Mouse (Mus musculus): Measurements from ENCODE around the gene Ctnnal1. TPM values are rescaled to one million over a fixed set of nuclear protein-coding genes. Genes with fewer than 3 reads are reported as not detected.
A peak's percentile ranks its signal among the peaks of the same experiment; 100 is the strongest.
"Not testable (repeated sequence)": the region's sequence is repeated elsewhere in the genome, so short reads cannot be mapped to it uniquely, and the experiment has no call there.

Ctnnal1 gene
- total RNA-seq (2021) = 10 to 100 TPM; 17.0 to 18.6 TPM
- long read RNA-seq, experiment 1, transcript Ctnnal1-201 (19 exons, 3,664 nt) = major isoform, 19 of 26 reads
- long read RNA-seq, experiment 1, partial matches to known transcripts = 6 of 26 reads
- long read RNA-seq, experiment 1, other reads (novel, unspliced or antisense) = 1 of 26 reads
- long read RNA-seq, experiment 2, transcript Ctnnal1-201 (19 exons, 3,664 nt) = major isoform, 11 of 17 reads
- long read RNA-seq, experiment 2, partial matches to known transcripts = 2 of 17 reads
- long read RNA-seq, experiment 2, other reads (novel, unspliced or antisense) = 3 of 17 reads

DNA sequence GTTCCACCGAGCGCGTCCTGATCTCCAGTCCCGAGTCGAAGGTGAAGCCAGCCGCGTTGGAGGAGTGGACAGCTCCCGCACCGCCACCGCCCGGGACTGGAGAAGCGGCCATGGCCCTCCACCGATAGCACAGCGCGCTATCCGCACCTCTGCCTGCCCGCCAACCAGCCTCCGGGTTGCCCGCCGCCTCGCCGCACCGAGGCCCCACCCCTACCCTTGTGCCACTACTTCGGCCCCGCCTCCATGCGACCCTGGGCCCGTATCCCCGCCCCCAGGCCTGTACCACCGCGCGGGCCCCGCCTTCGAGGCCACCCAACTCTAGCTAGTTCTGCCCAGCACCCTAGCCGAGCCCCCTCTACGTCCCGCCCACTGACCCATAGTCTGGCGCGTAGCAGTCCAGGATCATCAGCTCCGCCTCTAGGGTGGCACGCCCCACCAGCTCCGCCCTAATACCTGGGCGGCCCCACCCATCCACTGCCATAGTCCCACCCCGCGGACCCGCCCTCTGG, at the start of gene Ctnnal1:
Gene Ctnnal1, minus strand, starts transcription at position 186 of the 509 bp plus-strand sequence.
- DNase-seq = peak; percentile 95

DNA sequence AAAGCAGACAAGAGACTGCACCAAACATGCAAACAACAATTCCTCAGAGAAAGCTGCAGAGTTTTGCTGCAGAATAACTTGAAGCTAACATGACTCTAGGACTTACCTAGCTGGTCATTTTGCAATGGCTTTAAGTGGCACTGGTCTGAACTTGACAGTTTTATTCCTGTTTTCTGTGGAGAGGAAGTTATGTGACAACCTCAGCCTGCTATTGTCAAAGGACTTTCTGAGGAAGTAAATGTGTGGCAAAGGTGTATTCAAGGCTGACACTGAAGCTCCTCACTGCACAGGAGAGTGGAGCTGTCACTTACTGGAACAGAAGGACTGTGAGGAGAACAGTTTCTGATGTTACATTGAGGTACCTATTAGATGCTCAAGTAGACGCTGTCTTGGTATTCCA, 49.8 kb upstream of the Ctnnal1 start:
- DNase-seq = no peak

DNA sequence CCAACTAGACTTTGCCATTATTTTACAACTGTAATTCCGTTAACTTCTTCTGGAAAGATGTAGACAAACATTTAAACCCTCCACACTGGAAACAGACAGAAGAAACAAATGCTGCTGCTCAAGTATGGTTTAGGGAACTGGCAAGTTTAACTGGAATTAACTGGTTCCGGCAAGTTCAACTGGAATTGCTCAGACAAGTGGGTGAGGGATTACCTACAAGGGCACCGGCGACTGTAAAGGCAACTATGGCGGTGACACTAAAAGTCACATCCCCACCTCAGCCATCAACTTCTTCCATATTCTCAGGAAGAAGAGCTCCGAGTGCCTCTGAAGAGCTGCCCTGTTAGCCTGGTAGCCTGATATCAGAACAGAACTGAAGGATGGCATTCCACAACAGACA, 49.4 kb upstream of the Ctnnal1 start:
- DNase-seq = no peak

DNA sequence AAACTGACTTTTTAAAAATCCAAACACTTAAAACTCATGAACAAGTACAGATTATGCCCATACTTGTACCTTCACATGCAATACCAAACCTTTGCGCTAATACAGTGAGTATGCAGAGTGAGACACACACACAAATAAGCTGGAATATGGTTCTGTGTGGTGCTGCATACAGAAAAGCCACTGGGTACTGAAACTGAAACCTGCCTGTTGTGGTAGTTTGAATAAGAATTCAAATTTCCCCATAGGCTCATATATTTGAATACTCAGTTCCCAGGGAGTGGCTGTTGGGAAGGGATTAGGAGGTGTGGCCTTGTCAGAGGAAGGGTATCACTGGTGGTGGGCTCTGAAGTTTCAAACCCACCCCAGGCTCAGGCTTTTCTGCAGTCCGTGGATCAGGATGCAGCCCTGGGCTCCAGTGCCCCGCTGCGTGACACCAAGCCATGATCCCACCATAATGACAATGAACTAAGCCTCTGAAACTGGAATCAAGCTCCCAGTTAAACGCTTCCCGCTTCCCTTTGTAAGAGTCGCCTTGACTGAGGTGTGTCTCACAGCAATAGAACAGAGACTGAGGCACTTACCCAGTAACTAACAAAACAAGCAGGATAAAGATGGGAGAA, 47.5 kb upstream of the Ctnnal1 start:
- no peak for DNase-seq

DNA sequence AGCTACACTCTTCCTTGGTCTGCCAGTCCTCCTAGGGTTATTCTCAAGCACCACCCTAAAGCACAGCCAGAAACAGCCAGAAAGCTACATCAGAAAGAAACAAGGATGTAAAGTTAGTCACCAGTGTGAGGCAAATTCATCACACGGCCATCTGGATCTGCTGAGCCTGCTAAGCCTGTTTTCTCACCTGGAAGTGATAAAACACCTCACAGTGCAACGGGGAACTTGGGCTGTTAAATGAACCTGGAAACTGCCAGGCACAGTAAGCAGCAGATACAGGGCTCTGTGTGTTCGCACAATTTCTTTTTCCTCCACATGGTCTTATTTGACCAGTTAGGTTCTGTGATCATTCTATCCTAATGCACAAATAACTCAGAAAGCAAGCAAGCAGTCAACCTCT, 44.6 kb upstream of the Ctnnal1 start:
- no peak for DNase-seq

DNA sequence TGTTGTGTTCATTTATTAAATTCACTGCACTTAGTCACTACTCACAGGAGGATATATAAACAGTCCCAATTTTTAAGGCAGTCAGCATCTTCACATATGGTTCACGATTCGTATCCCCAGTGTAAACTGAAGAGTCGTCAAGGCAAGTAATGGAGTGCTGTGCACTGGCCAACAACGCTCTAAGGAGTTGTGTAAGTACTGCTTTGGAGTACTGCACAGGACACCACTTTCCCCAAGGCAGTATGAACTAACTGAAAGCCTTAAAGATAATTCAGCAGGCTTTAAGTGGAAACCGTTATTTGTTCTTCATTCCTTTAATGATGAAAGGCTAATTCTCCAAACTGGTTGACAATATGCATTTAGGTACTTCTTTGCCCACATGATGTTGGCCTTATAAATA, 42.7 kb upstream of the Ctnnal1 start:
- no peak for DNase-seq

DNA sequence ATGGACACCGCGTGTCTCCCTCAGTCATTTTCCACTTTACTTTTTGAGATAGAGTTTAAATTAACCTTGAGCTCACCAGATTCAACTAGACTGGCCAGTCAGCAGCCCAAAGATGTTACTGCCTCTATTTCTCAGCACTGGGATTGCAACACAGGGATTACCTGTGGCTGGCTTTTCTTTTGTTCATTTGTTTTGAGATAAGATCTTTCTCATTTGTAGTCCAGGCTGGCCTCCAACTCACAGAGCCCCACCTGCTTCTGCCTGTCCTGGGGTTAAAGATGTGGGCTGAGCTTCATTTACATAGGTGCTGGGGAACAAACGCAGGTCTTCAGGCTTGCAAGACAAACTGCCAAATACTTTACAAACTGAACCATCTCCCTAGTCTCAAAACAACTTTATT, 41.9 kb upstream of the Ctnnal1 start:
- no peak for DNase-seq

DNA sequence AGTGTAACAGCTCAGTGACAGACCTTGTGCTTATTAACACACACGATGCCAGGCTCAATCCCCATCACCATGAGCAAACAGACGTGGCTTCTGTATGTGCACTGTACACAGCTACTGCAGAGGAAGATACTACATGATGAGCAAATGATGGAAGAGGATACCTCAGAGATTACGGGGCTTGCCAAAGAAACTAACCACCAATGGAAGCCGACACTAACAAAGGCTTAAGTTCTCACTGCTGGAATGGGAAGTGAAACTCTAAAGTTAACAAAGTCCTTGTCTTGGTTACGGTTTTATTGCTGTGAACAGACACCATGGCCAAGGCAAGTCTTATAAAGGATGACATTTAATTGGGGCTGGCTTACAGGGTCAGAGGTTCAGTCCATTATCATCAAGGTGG, 40.5 kb upstream of the Ctnnal1 start:
- DNase-seq = no peak

DNA sequence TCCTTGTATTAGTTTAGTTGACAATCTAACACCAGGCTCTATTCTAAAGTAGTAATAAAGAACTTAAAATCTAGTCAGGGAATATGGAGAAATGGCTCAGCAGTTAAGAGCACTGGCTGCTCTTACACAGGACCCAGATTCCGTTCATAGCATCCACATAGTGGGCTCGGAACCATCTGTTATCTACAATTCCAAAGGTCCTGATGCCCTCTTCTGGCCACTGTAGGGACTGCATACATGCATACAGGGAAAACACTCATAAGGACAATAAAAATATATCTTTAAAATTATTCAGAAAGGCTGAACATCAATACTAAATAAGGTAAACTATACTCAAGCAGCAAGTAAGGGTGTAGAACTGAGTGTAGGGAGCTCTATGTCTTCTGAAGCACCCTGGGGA, 36.7 kb upstream of the Ctnnal1 start:
- DNase-seq = no peak

DNA sequence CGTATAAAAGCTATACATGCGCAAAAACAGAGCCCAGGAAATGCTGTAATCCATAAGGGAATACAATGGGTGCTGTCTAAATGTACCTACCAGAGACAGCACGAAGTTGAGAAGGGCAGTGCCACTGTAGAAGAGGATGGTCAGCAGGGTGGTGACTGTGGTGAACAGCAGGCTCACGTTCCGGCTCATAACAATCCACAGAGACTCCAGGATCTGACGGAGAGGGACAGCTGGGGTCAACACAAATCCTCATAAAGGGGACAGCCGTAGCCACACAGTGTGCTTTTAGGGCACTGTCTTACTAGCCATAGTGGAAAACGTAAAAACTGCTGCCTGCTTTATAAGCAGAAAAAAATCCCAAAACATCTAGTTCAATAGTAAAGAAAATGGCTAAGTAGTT, 34.2 kb upstream of the Ctnnal1 start:
- DNase-seq = no peak

DNA sequence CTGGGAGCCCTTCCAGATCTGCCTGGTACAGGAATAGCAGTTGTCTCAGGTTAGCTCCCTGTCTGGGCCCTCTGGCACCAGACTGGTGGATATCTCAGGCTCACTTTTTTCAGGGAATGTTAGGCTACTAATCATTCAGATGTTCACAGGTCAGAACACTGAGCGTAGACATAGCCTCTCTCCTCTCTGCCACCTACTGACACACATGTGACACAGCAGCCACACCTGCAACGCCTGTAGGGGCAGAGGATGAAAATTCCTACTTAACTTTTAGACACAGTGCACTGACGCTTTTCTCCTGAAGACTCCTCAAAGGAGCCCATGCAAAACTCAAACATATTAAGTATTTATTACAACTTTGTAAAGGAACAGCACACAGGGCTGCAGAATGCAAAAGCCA, 32.5 kb upstream of the Ctnnal1 start:
- DNase-seq = no peak

DNA sequence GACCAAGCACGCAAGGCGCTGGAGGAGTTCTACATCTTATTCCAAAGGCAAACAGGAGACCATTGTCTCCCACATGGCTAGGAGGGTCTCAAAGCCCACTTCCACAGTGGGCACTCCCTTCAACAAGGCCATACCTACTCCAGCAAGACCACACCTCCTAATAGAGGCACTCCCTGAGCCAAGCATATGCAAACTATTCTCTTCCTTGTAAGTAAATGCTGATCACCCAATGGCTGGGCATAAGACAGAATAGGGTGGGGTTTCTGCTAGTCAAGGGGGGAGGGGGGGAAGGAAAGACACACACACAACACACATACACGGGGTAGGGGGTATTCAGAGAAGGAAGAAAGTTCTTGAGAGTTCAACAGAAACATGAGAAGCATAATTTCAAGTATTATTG, 29.2 kb upstream of the Ctnnal1 start:
- DNase-seq = no peak

DNA sequence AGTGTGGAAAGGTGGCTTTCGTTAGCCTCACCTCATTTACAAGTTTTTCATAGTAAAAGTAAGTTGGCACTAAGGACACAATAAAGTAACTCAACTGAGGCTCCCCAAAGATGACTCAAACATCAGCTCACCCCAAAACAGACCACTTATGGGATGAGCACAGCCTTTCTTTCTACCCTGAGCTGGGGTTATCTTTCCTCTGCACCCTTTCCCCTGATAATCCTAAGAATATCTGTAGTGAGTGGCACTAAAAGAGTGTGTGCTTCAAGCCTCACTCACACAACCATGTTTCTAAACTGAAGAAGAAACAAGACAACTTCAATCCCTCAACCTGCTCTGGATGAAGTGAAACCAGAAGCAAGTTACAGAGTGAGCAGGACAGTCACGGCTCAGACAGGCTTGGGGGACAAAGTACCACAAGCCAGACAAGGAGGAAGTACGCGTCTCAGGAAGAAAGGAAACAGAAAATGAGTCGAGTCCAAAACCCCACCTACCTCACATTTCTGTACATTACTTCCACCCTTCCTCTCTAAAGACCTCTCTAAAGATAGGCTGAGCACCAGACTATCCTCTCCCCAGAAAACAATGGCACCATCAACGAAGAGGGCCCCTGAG, 27.6 kb upstream of the Ctnnal1 start:
- DNase-seq = no peak

DNA sequence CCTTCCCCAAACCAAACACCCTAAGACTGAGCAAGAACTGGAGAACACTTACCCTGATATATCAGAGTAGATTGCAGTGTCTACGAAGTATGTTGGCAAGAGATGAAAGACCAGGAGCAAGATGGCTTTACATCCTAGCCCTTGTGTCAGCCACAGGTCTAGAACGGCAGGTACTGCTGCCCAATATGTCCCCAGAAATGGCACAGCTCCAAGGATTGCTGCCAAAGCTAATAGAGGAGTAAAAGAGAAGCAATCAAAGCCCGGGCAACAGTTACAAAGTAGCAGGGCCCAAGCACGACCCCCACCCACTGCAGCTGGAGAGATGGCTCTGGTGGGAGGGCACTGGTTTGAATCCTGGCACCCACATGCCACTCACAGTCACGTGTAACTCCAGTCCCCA, 23.5 kb upstream of the Ctnnal1 start:
- peak; percentile 42 for DNase-seq

DNA sequence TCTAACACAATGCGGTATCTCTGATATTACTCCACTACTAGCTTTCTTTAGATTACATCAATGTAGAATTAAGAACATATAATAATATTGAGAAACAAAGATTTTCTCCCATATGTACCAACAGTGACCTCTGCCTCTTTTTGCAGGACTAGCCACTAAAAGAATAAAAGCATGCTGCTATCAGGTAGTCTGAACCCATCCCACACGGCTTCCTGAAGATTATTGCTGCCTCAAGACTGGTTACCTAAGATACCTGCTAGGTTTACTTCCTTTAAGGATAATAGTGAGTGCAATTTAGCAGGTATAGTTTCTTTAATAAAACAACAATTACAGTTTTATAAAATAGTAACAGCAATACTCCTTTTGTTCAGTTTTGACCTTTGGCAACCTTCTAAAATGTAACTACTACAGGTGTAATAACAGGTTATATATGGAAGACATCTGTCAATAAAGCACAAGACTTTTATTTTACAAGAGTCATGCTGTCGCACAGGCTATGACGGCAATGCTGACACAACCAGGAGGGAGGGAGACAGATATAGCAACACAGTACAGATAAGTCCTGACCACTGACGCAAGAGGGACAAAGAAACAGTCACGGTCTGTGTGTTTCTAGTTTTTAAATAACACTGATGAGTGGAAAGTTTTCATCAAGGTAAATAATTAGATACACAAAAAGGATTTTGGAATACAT, 21.4 kb upstream of the Ctnnal1 start:
- DNase-seq = no peak

DNA sequence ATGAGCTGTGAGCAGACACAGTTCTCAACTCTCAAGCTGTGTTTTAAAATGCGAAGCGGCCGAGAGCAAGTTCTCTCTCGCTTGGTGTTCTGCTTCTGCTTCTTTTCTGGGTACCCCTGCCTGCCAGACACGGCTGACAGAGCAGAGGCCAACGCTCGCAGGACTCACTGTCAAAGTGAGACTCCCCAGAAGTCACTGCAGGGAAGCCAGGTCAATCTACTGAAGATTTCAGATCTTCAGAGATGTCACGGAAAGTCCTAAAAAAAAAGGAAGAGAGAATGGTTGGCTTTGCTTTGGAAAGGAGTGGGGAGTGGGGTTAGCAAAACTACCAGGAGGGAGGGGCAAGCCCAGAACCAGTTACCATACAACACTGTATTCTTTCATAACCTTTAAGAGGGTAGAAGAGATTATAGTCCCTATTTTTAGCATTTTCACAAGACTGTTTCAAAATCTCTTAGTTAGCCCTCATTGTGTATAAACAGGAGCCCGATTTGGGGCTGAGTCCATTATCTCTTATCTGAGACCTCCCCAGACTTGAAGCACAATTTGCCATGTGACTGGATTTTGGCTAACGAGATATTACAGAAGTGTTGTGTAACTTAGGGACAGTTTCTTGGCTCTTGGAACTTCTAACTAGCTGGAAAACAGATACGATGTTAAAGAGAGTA, 15.2 kb upstream of the Ctnnal1 start:
- no peak for DNase-seq

DNA sequence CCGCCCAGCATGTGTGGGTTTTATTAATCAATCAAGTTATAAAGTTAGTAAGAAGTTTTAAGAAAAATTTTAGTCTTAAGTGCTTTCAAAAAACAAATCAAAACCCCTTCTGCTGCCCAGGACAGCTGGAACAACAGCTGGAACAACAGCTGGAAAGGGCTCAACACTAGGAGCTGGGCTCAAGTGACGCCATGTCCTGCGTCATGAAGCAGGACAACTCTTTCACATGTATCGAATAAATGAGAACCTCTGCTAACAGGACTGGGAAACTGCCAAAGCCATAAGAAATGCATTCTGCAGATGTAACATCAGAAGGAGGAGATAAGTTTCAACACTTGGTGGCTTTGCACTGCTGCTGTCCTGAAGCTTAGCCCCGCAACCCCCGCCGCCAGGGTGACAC, 14.0 kb upstream of the Ctnnal1 start:
- DNase-seq = no peak

DNA sequence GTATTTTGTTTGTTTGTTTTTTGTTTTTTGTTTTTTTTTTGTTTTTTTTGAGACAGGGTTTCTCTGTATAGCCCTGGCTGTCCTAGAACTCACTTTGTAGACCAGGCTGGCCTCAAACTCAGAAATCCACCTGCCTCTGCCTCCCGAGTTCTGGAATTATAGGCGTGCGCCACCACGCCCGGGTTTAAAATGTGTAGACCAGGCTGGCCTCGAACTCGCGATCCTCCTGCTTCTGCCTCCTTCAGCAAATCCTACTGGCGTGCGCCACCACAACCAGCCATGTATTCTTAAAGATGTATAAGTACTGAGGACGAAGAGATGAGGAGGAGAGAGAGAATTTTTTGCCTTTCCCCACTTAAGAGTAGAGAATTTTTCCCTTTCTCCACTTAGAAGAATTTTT, 5.6 kb upstream of the Ctnnal1 start:
- DNase-seq = not testable (repeated sequence)

DNA sequence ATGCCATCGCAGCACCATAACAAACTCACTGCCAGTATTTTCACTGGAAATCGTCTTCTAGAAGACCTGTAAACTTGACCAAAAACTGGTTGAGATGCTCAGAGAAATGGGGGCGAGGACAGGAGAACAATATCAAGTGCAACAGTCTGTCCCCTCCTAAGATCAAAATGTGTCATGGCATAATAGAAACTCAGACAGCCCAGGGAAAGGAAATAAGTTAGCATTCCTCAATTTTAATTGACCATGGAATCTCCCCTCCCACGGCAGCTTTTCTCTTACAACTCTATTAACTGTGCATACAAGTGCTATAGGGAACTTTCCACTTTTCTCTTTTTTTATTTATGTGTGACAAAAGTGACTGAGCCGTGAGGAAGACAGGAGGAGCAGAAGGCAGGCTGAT, 2.8 kb upstream of the Ctnnal1 start:
- no peak for DNase-seq

DNA sequence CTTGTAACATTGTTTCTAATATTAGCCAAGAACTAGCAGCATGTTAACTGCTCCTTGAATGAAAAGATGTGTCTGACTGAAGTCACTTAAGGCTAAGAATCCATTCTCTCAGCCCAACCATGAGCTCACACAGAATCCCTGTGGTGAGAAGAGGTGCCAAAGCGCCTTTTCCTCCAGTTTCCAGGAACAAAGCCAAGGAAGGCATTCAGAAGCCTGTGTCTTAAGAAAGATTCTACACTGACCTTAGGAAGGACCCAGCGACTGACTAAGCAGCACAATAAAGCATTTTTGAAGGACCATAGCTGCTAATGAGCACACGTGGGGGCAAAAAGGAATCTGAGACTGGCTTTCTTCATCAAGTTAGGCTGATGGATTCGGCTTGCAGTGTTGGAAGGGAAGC, 983 bp upstream of the Ctnnal1 start:
- DNase-seq = peak; percentile 41

DNA sequence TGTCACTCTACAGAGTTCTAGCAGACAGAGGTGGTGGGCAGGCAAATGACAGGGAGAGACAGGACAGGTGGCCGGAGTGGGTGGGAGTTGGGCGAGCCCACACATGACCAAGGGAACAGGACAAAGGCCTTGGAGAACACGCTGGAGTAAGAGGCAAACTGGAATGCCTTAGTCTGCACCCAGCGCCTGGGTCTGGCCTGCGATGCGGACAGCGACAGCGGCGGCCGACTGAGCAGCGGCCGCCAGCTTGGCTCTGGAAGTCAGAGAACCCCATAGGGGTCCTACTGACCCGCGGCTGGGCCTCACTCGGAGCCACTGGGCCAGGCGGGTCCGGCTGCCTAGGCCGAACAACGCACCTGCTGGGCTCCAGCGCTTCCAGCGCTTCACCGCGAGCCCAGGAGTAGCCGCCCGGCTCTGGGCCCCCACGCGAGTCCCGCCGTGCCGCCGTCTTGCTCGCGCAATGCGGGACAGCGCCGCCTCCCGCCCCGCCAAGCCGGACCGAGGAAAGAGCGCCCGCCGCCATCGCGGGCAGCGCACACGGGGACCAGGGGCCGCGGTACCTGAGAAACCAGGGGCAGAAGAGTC, 479 bp downstream of the Ctnnal1 start:
- peak; percentile 59 for DNase-seq

DNA sequence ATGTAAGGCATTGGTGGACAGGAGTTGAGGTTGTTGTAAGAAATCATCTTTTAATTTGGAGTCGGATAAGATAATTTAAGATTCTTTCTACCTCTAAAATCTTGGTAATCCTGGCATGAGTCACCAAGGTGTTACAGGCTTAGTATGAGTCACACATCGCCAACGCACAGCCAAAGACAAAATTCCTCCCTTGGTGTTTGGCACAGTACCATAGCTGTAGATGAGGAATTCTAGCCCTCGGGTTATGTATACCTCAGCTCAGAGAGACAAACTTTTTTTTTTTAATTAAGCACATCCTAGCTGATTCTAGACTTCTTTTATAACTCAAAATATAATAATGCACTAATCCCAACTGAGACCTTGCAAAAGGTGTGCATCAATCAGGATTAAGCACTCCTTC, 972 bp downstream of the Ctnnal1 start:
- no peak for DNase-seq

Data from adrenal gland, postnatal 10 days (tissue).